Mouse (Mus musculus) lung, postnatal 0 days (tissue): ENCODE measurements around the gene Ccl22. TPM values are rescaled to one million over a fixed set of nuclear protein-coding genes. Genes with fewer than 3 reads are reported as not detected.
A peak's percentile ranks its signal among the peaks of the same experiment; 100 is the strongest.

ENCODE experiments used
- ATAC-seq: fragments of 200-750 bp; cut with Nextera tagmentation; 2 replicates; pipeline ENCODE4 v1.8.0; 2017; ENCODE audit warnings: moderate library complexity
- DNase-seq: peaks from one replicate; pipeline ENCODE4 v3.0.0-alpha.2; 2016; ENCODE audit warnings: low spot score
- H3K27ac ChIP-seq: fragments of 300-500 bp; sonication (generic); 2 replicates; pipeline ENCODE4 v1.5.1; 2014; ENCODE audit warnings: antibody characterized with exemption, mild to moderate bottlenecking, low read length, mixed read lengths
- H3K27me3 ChIP-seq: fragments of 300-500 bp; sonication (generic); replicated peaks from 2 replicates; pipeline ENCODE4 v1.6.1; 2014; ENCODE audit warnings: low read length, mixed read lengths; ENCODE audit not compliant: insufficient read depth
- H3K36me3 ChIP-seq: fragments of 300-500 bp; sonication (generic); 2 replicates; pipeline ENCODE4 v1.6.1; 2014; ENCODE audit warnings: low read length, mixed read lengths; ENCODE audit not compliant: insufficient read depth
- H3K4me1 ChIP-seq: fragments of 300-500 bp; sonication (generic); 2 replicates; pipeline ENCODE4 v1.6.1; 2014; ENCODE audit warnings: antibody characterized with exemption, low read depth, low read length, mixed read lengths; ENCODE audit not compliant: insufficient read depth
- H3K4me2 ChIP-seq: fragments of 300-500 bp; sonication (generic); replicated peaks from 2 replicates; pipeline ENCODE4 v1.6.1; 2014; ENCODE audit warnings: low read depth, mild to moderate bottlenecking, low read length, moderate library complexity, mixed read lengths
- H3K4me3 ChIP-seq: fragments of 300-500 bp; sonication (generic); 2 replicates; pipeline ENCODE4 v1.5.1; 2014; ENCODE audit warnings: low read depth, low read length
- H3K9ac ChIP-seq: fragments of 300-500 bp; sonication (generic); replicated peaks from 2 replicates; pipeline ENCODE4 v1.6.1; 2014; ENCODE audit warnings: low read depth, mild to moderate bottlenecking
- H3K9me3 ChIP-seq: fragments of 300-500 bp; sonication (generic); 2 replicates; pipeline ENCODE4 v1.6.1; 2016; ENCODE audit warnings: low read length, mixed read lengths
- CTCF ChIP-seq: IDR thresholded peaks from 2 replicates; pipeline ENCODE4 v1.5.1; 2016; ENCODE audit warnings: antibody characterized with exemption, mild to moderate bottlenecking
- EP300 ChIP-seq: IDR thresholded peaks from 2 replicates; pipeline ENCODE4 v1.6.1; 2016; ENCODE audit warnings: antibody characterized with exemption, mild to moderate bottlenecking, control low read depth
- WGBS: fragments of 180-500 bp; shearing (Covaris S2); extraction: QIAGEN DNeasy Blood & Tissue Kit; methylation state at CpG from one replicate; pipeline ENCODE4 v1.1.7; 2014; 5-methylcytosine and 5-hydroxymethylcytosine counted together
- polyA plus RNA-seq: library from polyadenylated mRNA; unstranded; fragments of >200 nt; fragmentation: Nextera tagmentation; extraction: Ambion mirVana; gene quantifications from 2 replicates; pipeline ENCODE4 v1.2.1, GENCODE M21; 2015

The Ccl22 gene
- polyA plus RNA-seq, 1 experiment from 2014 or later = 0.45 TPM

- Histone ChIP-seq H3K4me2 (no peak overlapping the region), H3K36me3 (no peaks in the 10 kb centered on the region), H3K9ac (no peak overlapping the region), H3K4me3 (no peak overlapping the region), H3K9me3 (no peaks in the 10 kb centered on the region), H3K4me1 (no peaks in the 10 kb centered on the region), H3K27me3 (no peaks in the 10 kb centered on the region), H3K27ac (no peak overlapping the region)
- no peak for DNase-seq
- TF ChIP-seq EP300 (no peak), CTCF (peak; percentile 3; the same call in 1 of the 2 replicates)
- no peak for ATAC-seq
- WGBS = 88% methylated on average over 3 of the region's 3 CpGs
Measured at GRCm38 (mm10) chr8:94740591-94740990, 4.8 kb upstream of the Ccl22 start.

- Histone ChIP-seq H3K4me3 (no peak overlapping the region), H3K36me3 (no peaks in the 10 kb centered on the region), H3K9me3 (no peaks in the 10 kb centered on the region), H3K27ac (no peak overlapping the region), H3K4me1 (no peaks in the 10 kb centered on the region), H3K9ac (no peak overlapping the region), H3K4me2 (no peak overlapping the region), H3K27me3 (no peaks in the 10 kb centered on the region)
- no peak for DNase-seq
- 90% methylated on average over 4 of the region's 4 CpGs for WGBS
- no peak for TF ChIP-seq CTCF
- TF ChIP-seq EP300 = no peak
- no peak for ATAC-seq
Measured at GRCm38 (mm10) chr8:94741726-94742125, 3.7 kb upstream of the Ccl22 start.

DNA sequence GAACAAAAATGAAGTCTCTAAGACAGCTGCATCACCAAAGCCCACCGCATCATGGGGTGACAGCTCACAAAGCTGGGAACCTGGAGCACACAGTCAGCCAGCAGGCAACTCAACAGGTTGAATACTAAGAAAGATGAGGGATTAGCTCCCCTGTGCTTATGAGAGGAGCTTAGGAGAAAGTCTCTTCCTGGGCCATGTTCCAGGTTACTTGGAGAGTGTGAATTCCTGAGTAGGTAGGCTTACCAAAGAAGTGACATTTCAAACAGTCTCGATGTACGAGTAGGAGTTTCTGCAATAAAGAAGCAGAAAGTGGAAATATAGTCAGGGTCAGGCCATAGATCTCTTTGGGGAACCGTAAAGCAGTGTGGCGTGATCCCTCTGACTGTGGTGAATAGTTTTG is 906 bp upstream of the Ccl22 start:
- no peak for DNase-seq
- no peaks in the 10 kb centered on the region for H3K4me1 ChIP-seq
- no peaks in the 10 kb centered on the region for H3K36me3 ChIP-seq
- no peaks in the 10 kb centered on the region for H3K9me3 ChIP-seq
- H3K4me3 ChIP-seq = no peak overlapping the region
- no peak for ATAC-seq
- H3K9ac ChIP-seq = no peak overlapping the region
- no peaks in the 10 kb centered on the region for H3K27me3 ChIP-seq
- H3K4me2 ChIP-seq = no peak overlapping the region
- 78% methylated on average over 5 of the region's 5 CpGs for WGBS
- TF ChIP-seq CTCF = no peak
- no peak for TF ChIP-seq EP300
- H3K27ac ChIP-seq = no peak overlapping the region

GRCm38 (mm10) chr8:94744972-94745371 is 418 bp upstream of the Ccl22 start:
- no peak overlapping the region for H3K27ac ChIP-seq
- H3K36me3 ChIP-seq = no peaks in the 10 kb centered on the region
- no peaks in the 10 kb centered on the region for H3K4me1 ChIP-seq
- WGBS = 72% methylated on average over 9 of the region's 9 CpGs
- H3K27me3 ChIP-seq = no peaks in the 10 kb centered on the region
- H3K9ac ChIP-seq = no peak overlapping the region
- no peak for TF ChIP-seq CTCF
- no peak for ATAC-seq
- no peaks in the 10 kb centered on the region for H3K9me3 ChIP-seq
- no peak for DNase-seq
- no peak overlapping the region for H3K4me2 ChIP-seq
- no peak overlapping the region for H3K4me3 ChIP-seq

DNA sequence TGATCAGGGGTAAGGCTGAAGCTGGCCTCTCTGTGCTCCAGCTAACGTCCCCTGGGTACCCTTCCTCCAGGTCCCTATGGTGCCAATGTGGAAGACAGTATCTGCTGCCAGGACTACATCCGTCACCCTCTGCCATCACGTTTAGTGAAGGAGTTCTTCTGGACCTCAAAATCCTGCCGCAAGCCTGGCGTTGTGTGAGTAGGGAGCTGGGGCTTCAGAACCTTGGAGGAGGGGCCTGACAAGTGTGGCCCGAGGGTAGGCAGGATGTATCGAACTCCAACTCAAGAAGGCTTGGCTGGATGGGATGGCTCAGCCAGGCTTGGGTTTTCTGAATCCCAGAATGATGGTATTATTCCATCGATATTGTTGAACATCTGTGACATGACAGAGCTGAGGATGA is 1.4 kb downstream of the Ccl22 start:
- H3K4me1 ChIP-seq = no peaks in the 10 kb centered on the region
- 75% methylated on average over 8 of the region's 8 CpGs for WGBS
- H3K9ac ChIP-seq = no peak overlapping the region
- ATAC-seq (no peak), DNase-seq (no peak)
- no peak overlapping the region for H3K4me2 ChIP-seq
- H3K9me3 ChIP-seq = no peaks in the 10 kb centered on the region
- no peaks in the 10 kb centered on the region for H3K27me3 ChIP-seq
- H3K27ac ChIP-seq = no peak overlapping the region
- no peaks in the 10 kb centered on the region for H3K36me3 ChIP-seq
- no peak overlapping the region for H3K4me3 ChIP-seq
- TF ChIP-seq EP300 (no peak), CTCF (no peak)

- no peak overlapping the region for H3K4me3 ChIP-seq
- no peaks in the 10 kb centered on the region for H3K4me1 ChIP-seq
- no peak for DNase-seq
- TF ChIP-seq EP300 = no peak
- no peak for TF ChIP-seq CTCF
- no peaks in the 10 kb centered on the region for H3K27me3 ChIP-seq
- no peaks in the 10 kb centered on the region for H3K9me3 ChIP-seq
- H3K27ac ChIP-seq = no peak overlapping the region
- 59% methylated on average over 4 of the region's 4 CpGs for WGBS
- H3K9ac ChIP-seq = no peak overlapping the region
- no peak for ATAC-seq
- no peak overlapping the region for H3K4me2 ChIP-seq
- no peaks in the 10 kb centered on the region for H3K36me3 ChIP-seq
Measured at GRCm38 (mm10) chr8:94748363-94748762, 3.0 kb downstream of the Ccl22 start.

- H3K4me3 ChIP-seq = no peak overlapping the region
- no peak overlapping the region for H3K9ac ChIP-seq
- H3K4me2 ChIP-seq = no peak overlapping the region
- WGBS = 77% methylated on average over 3 of the region's 3 CpGs
- no peaks in the 10 kb centered on the region for H3K36me3 ChIP-seq
- no peaks in the 10 kb centered on the region for H3K27me3 ChIP-seq
- H3K27ac ChIP-seq = no peak overlapping the region
- DNase-seq (no peak), ATAC-seq (no peak)
- H3K4me1 ChIP-seq = no peaks in the 10 kb centered on the region
- TF ChIP-seq CTCF = no peak
- no peak for TF ChIP-seq EP300
- H3K9me3 ChIP-seq = no peaks in the 10 kb centered on the region
Measured at GRCm38 (mm10) chr8:94749942-94750341, 4.6 kb downstream of the Ccl22 start.
